Mouse (Mus musculus): Measurements from ENCODE around the gene Gfod1.

DNA sequence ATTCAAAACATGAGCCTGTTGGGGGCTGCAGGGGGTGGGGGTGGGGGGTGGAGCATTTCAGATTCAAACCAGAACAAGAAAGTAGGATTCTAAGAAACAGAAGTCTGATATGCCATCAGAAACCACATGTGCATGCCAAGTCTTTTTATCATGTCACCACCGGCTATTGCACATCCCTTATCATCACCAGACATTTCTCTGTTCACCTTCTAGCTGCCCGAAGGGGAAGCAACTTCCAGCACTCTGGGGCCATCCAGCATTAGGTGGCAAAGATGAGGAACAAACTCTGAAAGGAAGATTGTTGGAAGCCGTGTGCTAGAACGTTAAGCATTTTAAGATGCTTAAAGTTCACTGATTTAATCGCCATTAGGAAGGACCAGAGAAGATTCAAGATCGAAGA, 43.2 kb downstream of the Gfod1 start:
- TF ChIP-seq CTCF (IDR thresholded peaks at IDR 0.05; ENCODE audit: borderline replicate concordance, insufficient read depth, low read depth, low read length) (no peak), POLR2A (IDR thresholded peaks at IDR 0.05; ENCODE audit: borderline replicate concordance, insufficient read depth, low read length) (no peak)

Data from cerebellum, adult 2 months (tissue).